Mouse (Mus musculus): ENCODE data around the gene Atp8b5. TPM values are rescaled to one million over a fixed set of nuclear protein-coding genes. Genes with fewer than 3 reads are reported as not detected.

Gene Atp8b5
- total RNA-seq, 2 experiments from 2014 or later = 0.36 to 0.73 TPM

DNA sequence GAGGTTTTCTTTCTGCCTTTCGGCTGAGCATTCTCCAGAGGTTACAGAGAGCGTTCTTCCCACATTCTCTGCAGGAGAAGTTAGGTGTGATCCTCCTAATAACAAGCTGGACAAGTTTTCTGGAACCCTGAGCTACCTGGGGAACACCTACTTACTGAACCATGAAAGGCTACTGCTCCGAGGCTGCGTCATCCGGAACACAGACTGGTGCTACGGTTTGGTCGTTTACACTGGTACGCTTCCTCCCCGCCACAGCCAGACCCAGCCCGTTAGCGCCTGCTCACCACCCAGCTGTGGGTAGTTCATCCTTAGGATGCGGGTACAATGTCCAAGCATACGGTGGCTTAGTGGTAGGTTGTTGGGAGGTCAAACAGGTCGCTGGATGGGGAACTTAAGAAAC, 55.4 kb downstream of the Atp8b5 start:
- no peak for DNase-seq

- DNase-seq = no peak
These were observed 60.2 kb downstream of the Atp8b5 start for GRCm38 (mm10) chr4:43327118-43327517.

GRCm38 (mm10) chr4:43334771-43335170, 67.8 kb downstream of the Atp8b5 start:
- DNase-seq = no peak

- DNase-seq = no peak
These were observed 69.2 kb downstream of the Atp8b5 start for GRCm38 (mm10) chr4:43336176-43336575.

DNA sequence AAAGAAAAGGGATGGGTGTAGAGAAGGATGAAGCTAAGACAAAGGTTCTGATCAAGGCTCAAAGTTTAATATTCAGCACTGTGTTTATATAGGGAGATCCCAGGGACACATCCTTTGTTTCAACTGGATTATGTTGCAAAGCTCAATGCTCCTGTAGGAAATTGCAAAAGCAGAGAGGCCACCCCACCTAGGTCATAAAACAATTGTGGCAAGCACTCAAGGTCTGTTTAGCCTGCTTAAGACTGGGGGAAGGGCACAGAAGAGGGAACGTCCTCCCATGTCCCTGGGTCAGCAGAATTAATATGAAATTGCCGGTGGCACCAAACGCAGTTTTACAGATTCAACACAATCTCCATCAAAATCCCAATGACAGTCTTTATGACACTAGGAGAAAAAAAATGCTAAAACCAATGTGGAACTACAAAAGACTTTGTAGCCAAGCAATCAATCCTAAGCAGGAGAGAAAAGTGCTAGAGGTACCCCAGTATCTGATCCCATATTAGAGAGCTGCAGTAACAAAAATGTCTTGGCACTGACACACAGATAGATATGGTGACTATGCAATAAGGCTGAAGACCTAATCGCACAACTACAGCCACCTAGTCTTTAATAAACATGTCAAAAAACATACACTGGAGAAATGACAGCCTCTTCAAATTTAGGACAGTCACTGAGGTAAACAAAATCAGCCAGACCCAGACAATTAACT, 73.3 kb downstream of the Atp8b5 start:
- peak; percentile 6 for DNase-seq

DNA sequence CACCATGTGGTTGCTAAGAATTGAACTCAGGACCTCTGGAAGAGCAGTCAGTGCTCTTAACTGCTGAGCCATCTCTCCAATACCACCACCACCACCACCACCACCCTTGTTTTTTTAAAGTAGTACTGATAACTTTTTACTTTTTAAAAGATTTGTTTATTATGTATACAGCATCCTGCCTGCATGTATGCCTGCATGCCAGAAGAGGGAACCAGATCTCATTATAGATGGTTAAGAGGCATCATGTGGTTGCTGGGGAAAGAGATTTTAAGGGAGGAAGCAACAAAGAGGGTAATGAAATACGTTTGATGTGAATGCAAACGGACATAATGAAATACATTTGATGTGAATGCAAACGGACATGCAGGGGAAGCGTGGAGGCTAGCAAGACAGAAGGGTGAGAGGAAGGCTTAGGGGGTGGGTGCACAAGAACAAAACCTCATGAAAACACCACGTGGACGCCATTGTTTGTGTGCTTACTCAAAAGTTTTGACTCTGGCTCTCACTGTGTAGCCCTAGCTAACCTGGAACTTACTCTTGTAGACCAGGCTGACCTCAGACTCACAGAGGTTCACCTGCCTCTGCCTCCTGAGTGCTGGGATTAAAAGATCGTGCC, 74.4 kb downstream of the Atp8b5 start:
- DNase-seq = no peak

GRCm38 (mm10) chr4:43342443-43342842, 75.5 kb downstream of the Atp8b5 start:
- no peak for DNase-seq

GRCm38 (mm10) chr4:43344932-43345331, 78.0 kb downstream of the Atp8b5 start:
- DNase-seq = no peak

- no peak for DNase-seq
These were observed 82.2 kb downstream of the Atp8b5 start for GRCm38 (mm10) chr4:43349206-43349605.

DNA sequence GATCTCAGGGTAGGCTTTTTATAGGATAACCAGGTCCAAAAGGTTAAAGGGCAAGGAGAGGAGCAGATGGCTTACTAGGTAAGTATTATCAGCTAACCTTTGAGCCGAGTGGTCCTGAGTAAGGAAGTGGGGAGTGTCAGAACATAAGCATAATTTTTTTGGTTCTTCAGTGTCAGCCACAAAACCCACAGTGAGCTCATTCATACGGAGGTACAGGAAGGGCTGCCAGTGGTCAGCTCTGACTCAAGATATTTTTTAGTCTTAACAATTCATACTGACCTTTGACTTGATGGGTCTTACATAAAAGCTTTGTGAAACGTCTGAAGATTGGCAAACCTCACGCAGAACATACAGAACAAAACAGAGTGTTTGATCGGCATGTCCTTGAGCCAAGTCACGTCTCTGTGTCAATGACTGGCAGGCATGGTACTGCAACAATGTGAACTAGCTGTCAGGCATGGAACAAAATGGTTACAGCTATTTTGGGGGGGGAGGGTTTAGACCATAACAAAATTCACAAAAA, 83.1 kb downstream of the Atp8b5 start:
- no peak for DNase-seq

- DNase-seq = no peak
These were observed 86.7 kb downstream of the Atp8b5 start for GRCm38 (mm10) chr4:43353662-43354061.

DNA sequence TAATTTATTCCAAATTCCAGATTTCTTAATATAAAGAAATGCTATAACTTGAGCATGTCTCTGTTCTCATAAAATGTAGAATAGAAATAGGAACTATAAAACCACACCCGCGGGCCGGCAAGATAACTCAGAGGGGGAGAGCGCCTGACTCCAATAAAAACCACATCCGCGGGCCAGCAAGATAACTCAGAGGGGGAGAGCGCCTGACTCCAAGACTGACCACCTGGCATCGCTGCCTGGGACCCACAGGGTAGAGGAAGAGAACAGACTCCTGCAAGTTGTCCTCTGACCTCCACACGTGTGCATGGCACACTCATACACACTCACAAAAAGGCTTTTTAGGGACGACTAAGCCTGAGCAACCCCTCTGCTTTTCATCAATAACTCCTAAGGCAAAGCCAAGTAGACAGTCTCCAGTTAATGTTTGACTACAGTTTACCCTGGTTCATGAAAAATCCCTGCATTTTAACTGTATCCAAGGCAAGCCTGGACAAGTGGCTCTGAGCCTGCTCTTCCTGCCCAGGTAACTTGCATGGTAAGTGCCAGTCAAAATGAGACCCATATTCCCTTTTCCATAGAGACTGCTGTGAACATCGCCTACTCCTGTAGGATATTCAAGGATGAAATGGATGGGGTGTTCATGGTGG, 98.1 kb downstream of the Atp8b5 start:
- no peak for DNase-seq

DNA sequence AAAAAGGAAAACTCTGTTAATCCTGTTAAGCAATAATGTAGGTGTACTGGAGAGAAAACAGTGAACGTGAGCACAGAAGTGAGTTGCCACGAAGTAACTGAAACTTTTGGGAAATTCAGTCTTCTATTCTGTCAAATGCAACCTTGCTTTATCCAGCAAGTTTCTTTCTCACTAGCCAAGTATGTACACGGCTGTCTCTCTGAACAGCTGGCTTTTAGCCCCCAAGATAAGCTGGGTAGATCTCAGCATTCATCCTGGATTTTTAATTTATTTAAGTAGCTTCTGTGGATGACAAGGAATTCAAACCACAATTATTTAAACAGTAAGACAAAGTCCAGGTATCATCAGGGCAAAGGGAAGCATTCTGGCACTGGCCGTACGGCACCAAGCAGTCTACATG, 100.3 kb downstream of the Atp8b5 start:
- no peak for DNase-seq

GRCm38 (mm10) chr4:43367787-43368186, 100.8 kb downstream of the Atp8b5 start:
- no peak for DNase-seq

DNA sequence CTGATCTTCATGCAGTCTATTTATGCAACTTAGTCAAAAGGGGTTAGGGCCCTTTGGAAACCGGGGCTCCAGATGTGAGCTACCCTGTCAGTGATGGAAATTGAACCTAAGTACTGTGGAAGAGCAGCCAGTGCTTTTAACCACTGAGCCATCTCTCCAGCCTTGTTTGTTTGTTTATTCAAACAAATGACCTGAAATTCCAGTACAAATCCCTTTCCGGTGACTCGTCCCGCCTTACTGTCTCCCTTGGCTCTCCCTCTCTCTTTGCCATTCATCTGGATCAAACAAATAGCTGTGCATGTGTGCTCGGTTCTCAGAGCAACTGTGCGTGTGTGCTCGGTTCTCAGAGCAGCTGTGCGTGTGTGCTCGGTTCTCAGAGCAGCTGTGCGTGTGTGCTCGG, 104.4 kb downstream of the Atp8b5 start:
- no peak for DNase-seq

DNA sequence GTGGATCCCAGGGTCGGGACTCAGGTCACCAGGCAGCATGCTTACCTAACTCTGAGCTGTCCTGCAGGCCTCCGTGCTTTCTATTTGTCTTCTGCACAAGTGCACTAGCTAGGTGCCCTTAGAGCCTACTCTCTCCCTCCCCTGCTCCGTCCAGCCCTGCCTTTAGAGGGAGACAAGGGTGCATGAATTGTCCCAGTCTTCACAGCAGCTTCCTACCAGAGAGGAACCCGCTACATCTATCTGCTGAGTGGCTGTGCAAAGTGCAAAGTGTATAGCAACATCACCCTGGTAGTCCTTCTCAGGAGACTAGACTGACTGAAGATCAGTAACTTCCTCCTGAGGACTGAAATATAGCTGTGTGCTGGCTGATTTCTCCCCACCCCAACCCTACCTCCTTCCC, 105.2 kb downstream of the Atp8b5 start:
- DNase-seq = no peak

DNA sequence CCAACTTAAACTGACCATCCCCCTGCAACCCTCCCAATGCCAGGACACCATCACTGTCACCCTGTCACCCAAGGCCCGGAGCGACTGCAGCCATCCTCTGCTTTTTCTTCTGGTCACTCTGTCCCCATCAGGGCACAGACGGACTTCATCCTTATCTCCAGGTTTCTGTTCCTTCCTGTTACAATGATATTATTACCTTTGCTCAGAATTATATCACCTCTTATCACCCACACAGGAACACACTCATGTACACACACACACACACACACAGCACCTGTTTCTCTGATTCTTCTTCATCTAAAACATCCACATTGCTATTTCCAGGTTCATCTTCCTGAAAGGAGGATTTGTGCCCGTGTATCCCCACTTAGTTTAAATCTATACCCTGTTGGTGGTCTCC, 107.3 kb downstream of the Atp8b5 start:
- DNase-seq = no peak

DNA sequence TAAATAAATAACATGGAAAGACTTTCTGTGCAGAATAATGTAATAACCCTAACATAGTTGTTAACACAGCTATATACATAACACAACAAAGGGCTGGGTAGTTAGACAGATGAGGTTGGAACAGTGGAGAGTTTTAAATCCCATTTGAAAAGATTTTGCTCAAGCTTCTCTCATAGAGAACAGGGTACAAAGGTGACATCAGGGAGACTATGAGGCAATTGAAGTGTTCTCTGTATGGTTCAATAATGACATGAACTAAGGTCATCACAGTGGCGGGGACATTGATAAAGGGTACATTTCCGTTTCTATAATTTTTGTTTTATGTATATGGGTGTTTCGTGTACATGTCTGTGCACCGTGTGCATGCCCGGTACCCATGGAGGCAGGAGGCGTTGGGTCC, 112.6 kb downstream of the Atp8b5 start:
- no peak for DNase-seq

DNA sequence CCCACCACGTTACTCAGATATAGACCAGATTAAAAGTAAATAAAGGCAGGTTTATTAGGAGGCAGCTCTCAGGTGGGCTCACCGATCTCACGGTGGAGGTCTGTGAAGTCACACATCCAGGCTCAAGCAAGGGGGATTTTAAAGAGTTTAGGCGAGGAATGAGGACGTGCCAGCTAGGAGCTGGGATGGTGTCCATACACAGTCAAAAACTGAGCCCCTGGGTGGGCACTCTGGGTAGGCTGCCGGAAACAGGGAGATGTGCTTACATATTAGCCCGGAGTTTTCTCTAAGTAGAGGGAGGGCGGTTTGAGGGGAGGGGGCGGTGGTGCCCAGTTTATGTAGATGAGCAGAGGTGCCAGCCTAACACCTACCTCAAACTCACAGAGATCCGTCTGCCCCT, 114.0 kb downstream of the Atp8b5 start:
- no peak for DNase-seq

DNA sequence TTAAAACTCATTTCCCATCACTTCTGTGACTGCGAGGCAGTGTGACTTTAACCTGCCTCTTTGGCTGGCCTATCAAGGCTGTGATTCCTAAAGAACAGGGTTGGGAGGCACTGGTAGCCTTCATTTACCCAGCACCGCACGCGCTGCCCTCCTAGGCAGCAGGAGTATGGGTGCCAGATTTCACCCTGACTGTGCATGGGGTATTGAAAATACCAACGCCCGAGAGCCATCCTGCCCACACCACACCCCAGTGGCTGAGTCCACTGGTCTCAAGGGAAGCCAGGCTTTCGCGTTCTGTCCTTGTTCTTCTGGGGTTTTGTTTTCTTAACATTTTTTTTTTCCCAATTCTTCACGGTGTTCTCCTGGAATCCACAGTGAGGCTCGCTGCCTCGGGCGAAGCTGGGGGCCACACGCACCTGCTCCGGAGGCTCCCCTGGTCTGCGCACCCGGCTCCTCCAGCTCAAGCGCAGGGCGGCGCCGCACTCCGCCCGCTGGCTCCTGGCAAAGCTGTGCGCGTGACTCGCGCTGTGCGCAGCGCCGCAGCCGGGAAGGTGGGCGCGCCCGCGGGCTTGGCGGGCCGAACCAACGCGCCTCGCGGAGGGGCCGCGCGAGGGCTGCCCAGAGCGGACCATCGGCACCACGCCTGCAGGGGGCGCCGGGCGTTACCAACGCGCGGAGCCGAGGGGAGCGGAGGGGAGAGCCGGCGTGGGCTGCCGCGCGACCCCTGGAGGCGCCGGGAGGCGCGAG, 114.6 kb downstream of the Atp8b5 start, which contains the start of gene Rusc2:
Rusc2 (plus strand) TSS at position 572 of the 747 bp plus-strand sequence.
- DNase-seq = peak; percentile 93

DNA sequence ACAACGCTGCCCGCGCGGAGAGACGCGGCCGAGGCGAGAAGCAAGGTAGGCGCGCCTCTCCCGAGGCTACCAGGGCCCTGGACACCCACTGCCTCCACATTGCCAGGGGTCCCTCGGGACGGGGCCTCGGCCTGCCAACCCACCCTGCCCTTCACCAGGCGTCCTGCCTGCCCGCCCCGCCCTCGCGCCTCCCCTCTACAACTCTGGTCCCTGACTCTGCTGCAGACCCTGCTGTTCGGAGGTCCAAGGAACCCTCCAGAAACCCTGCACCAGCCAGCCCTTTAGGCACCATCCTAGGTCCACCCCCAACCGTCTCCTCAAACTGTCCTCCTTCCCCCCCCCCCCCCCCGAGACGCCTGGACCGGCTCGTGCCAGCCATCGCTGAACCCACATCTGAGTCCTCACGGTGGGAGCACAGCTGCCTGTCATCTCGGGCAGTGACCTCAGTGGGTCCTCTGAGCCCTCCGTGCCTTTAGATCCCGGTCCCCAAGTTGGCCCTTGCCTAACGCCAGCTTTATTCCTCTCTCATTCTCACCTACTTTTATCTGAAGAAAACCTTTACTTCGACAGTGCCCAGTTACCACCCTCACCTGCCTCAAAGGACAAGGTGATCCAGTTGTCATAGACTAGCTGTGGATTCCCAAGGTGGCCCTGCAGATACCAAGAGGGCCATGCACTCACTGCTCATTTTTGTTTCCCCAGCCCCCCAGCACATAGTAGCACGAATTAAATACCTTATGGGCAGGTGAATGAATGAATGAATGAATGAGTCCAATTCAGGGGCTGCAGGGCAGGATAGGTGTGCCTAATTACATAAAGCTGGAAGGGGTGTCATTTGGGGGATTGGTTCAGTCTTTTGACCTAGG, 115.4 kb downstream of the Atp8b5 start:
- no peak for DNase-seq

All from adrenal gland, postnatal 10 days (tissue).